Mouse (Mus musculus) gonadal fat pad, adult 2 months (tissue): ENCODE results near the gene Bad. TPM values are rescaled to one million over a fixed set of nuclear protein-coding genes. Genes with fewer than 3 reads are reported as not detected.

ENCODE experiments used
- polyA plus RNA-seq: library from polyadenylated mRNA; depleted of rRNA; stranded (reverse); fragments of >200 nt; gene quantifications from 2 replicates; pipeline ENCODE4 v1.2.3, GENCODE M21; 2012; rRNA removed

The Bad gene
- polyA plus RNA-seq, 1 experiment = 82.0 TPM

Other genes with a start within 250 kb of the Bad start
- gene Rps6ka4, start 101.2 kb upstream of the Bad start, polyA plus RNA-seq = 28.2 and 32.0 TPM in 2 replicates
- 2.9 and 3.1 TPM in 2 replicates for gene Ccdc88b, start 83.7 kb upstream of the Bad start, polyA plus RNA-seq
- 101 and 122 TPM in 2 replicates for gene Trmt112, start 32.2 kb upstream of the Bad start, polyA plus RNA-seq
- 231 and 263 TPM in 2 replicates for gene Prdx5, start 31.8 kb upstream of the Bad start, polyA plus RNA-seq
- 40.7 and 50.4 TPM in 2 replicates for gene Esrra, start 20.0 kb upstream of the Bad start, polyA plus RNA-seq
- gene Catsperz, start 16.5 kb upstream of the Bad start, polyA plus RNA-seq = 2.4 and 4.3 TPM in 2 replicates
- gene Kcnk4, start 7.3 kb upstream of the Bad start, polyA plus RNA-seq = 0.08 and 0.15 TPM in 2 replicates
- gene Gpr137, start 619 bp downstream of the Bad start, polyA plus RNA-seq = 85.1 and 89.1 TPM in 2 replicates
- gene Ppp1r14b, start 33.1 kb downstream of the Bad start, polyA plus RNA-seq = 69.4 and 78.5 TPM in 2 replicates
- gene Plcb3, start 34.6 kb downstream of the Bad start, polyA plus RNA-seq = 63.4 and 74.5 TPM in 2 replicates
- 80.5 and 126 TPM in 2 replicates for gene Fkbp2, start 38.6 kb downstream of the Bad start, polyA plus RNA-seq
- 62.4 and 80.9 TPM in 2 replicates for gene Vegfb, start 45.8 kb downstream of the Bad start, polyA plus RNA-seq
- gene Dnajc4, start 50.7 kb downstream of the Bad start, polyA plus RNA-seq = 65.3 and 68.7 TPM in 2 replicates
- gene Nudt22, start 54.3 kb downstream of the Bad start, polyA plus RNA-seq = 45.2 and 46.9 TPM in 2 replicates
- gene Trpt1, start 54.3 kb downstream of the Bad start, polyA plus RNA-seq = 18.6 and 21.1 TPM in 2 replicates
- gene Fermt3, start 77.6 kb downstream of the Bad start, polyA plus RNA-seq = 10.3 and 11.8 TPM in 2 replicates
- 42.0 and 46.0 TPM in 2 replicates for gene Stip1, start 98.1 kb downstream of the Bad start, polyA plus RNA-seq
- 29.9 and 42.2 TPM in 2 replicates for gene Macrod1, start 114.9 kb downstream of the Bad start, polyA plus RNA-seq
- gene Flrt1, start 163.9 kb downstream of the Bad start, polyA plus RNA-seq = 0.51 and 0.91 TPM in 2 replicates